Mouse (Mus musculus): Measurements from ENCODE around the gene Dlg2. TPM values are rescaled to one million over a fixed set of nuclear protein-coding genes. Genes with fewer than 3 reads are reported as not detected.

Gene Dlg2
- polyA plus RNA-seq, 1 experiment from 2014 or later = 15.5 TPM

DNA sequence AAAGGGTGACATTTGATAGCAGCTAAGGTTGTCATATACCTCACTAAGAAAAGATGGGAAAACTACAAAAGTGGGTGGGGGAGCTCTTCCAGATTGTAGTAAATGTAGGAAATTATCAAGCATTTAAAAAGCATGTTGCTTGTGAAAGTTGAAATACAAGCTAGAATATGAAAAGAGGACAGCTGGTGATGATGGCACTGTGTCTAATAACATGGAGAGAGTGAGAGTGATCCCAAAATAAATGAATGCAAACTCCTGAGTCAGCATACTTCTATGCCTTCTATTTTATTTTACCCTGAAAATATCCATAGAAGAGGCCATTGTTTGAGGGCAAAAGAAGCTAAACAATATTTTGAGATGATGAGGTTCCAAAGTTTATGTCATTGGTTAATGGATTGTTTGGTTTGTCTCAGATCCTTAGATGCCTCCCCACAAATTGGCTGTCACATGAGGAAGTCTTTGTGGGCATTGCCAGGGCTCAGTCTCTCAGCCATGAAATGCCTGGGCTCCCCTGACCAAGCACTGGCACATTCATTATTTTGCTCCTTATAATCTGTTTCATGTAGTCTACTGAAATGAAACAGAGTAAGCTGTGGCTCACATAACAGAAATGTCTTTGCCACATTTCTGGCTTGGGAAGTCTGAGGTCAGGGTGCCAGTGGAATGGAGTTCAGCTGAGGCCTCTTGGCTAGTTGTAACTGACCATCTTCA, 1276.8 kb downstream of the Dlg2 start:
- no peak overlapping the region for H3K9ac ChIP-seq
- H3K4me1 ChIP-seq = no peaks in the 10 kb centered on the region
- H3K36me3 ChIP-seq = no peaks in the 10 kb centered on the region
- H3K4me2 ChIP-seq = no peak overlapping the region
- ATAC-seq (ENCODE audit: insufficient number of reproducible peaks, insufficient read depth, low FRiP score, low TSS enrichment, low read depth) = no peak
- no peak overlapping the region for H3K27ac ChIP-seq
- H3K4me3 ChIP-seq = no peak overlapping the region
- H3K9me3 ChIP-seq = no peaks in the 10 kb centered on the region
- no peaks in the 10 kb centered on the region for H3K27me3 ChIP-seq

DNA sequence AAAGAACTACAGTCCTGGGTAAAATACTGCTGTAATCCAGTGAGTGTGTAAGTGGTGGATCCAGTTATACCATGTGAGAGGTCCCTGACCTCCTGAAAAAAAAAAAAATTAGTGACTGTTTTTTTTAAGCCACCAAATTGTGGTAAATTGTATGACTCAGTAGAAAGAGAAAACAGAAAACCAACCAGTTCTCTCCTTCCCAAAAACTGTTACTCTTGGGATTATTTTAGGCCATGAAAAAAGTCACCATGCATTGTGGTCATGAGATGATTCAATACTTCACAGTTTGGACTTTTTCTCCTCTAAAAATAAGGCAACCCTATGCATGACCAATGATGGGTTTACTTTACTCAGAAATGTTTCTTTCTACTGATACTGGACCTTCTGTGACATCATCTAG, 1291.2 kb downstream of the Dlg2 start:
- Histone ChIP-seq H3K9ac (no peak overlapping the region), H3K36me3 (no peaks in the 10 kb centered on the region), H3K27me3 (no peaks in the 10 kb centered on the region), H3K27ac (no peak overlapping the region), H3K4me1 (no peaks in the 10 kb centered on the region), H3K4me2 (no peak overlapping the region), H3K4me3 (no peak overlapping the region), H3K9me3 (no peaks in the 10 kb centered on the region)
- no peak for ATAC-seq (ENCODE audit: insufficient number of reproducible peaks, insufficient read depth, low FRiP score, low TSS enrichment, low read depth)

- no peak for ATAC-seq (ENCODE audit: insufficient number of reproducible peaks, insufficient read depth, low FRiP score, low TSS enrichment, low read depth)
- no peak overlapping the region for H3K27ac ChIP-seq
- H3K9me3 ChIP-seq = no peaks in the 10 kb centered on the region
- H3K4me1 ChIP-seq = no peaks in the 10 kb centered on the region
- H3K4me3 ChIP-seq = no peak overlapping the region
- H3K4me2 ChIP-seq = no peak overlapping the region
- no peak overlapping the region for H3K9ac ChIP-seq
- no peaks in the 10 kb centered on the region for H3K27me3 ChIP-seq
- H3K36me3 ChIP-seq = no peaks in the 10 kb centered on the region
These were observed 1302.2 kb downstream of the Dlg2 start for GRCm38 (mm10) chr7:91778673-91779072.

GRCm38 (mm10) chr7:91784617-91785016, 1308.1 kb downstream of the Dlg2 start:
- Histone ChIP-seq H3K36me3 (no peaks in the 10 kb centered on the region), H3K4me3 (no peak overlapping the region), H3K9me3 (no peaks in the 10 kb centered on the region), H3K9ac (no peak overlapping the region), H3K4me2 (no peak overlapping the region), H3K27me3 (no peaks in the 10 kb centered on the region), H3K4me1 (peaks cover 4% of the 10 kb centered on the region; the same call in 1 of the 2 replicates), H3K27ac (peak overlapping the region; percentile 48)
- 69% methylated on average over 2 of the region's 2 CpGs for WGBS
- ATAC-seq (ENCODE audit: insufficient number of reproducible peaks, insufficient read depth, low FRiP score, low TSS enrichment, low read depth) = no peak

DNA sequence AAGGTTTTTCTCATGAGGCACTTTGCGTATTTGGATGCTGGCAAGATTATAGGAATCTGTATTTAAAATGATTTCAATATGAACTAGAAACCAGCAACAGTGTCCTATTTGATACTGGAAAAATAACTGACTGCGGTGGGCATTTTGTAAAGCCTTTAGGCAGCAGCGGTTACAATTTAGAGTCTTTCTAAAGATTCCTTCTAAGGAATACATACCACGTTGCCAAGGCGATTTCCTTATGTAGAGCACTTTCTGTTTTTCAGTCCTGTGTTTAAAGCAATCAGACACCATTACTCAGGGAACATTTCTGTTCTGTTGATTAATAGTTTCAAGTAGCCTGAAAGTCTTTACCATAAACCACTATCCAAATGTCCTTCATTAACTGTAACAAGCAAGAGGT, 1309.0 kb downstream of the Dlg2 start:
- WGBS = 50% methylated on average over 5 of the region's 5 CpGs
- Histone ChIP-seq H3K27me3 (no peaks in the 10 kb centered on the region), H3K4me2 (no peak overlapping the region), H3K27ac (peak overlapping the region; percentile 80), H3K9me3 (no peaks in the 10 kb centered on the region), H3K36me3 (no peaks in the 10 kb centered on the region), H3K4me3 (no peak overlapping the region), H3K4me1 (peaks cover 4% of the 10 kb centered on the region; the same call in 1 of the 2 replicates), H3K9ac (no peak overlapping the region)
- ATAC-seq (ENCODE audit: insufficient number of reproducible peaks, insufficient read depth, low FRiP score, low TSS enrichment, low read depth) = no peak

DNA sequence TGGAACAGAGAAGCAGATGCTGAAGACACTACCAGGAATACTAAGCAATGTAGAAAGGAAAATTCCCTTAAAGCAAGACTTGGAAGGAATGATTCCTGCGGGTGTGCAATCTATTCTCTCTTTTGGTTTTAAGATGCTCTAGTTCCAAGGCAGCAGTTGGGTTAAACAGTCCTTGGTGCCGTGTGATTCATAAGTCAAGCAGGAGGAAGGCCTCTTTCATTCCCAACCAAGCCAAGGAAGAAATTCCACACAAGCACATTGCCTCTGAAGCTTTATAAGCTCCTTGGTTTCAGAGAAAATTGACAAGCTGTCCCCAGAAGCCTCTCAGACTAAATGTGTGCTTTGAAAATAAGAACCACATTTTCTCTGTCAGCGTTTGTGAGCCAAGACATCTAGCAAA, 1309.4 kb downstream of the Dlg2 start:
- Histone ChIP-seq H3K36me3 (no peaks in the 10 kb centered on the region), H3K4me1 (peaks cover 4% of the 10 kb centered on the region; the same call in 1 of the 2 replicates), H3K27ac (peak overlapping the region; percentile 80), H3K9me3 (no peaks in the 10 kb centered on the region), H3K9ac (no peak overlapping the region), H3K27me3 (no peaks in the 10 kb centered on the region), H3K4me2 (no peak overlapping the region), H3K4me3 (no peak overlapping the region)
- 47% methylated on average over 3 of the region's 3 CpGs for WGBS
- no peak for ATAC-seq (ENCODE audit: insufficient number of reproducible peaks, insufficient read depth, low FRiP score, low TSS enrichment, low read depth)

- Histone ChIP-seq H3K27me3 (no peaks in the 10 kb centered on the region), H3K9ac (no peak overlapping the region), H3K4me3 (no peak overlapping the region), H3K27ac (no peak overlapping the region), H3K9me3 (no peaks in the 10 kb centered on the region), H3K36me3 (no peaks in the 10 kb centered on the region), H3K4me2 (no peak overlapping the region), H3K4me1 (no peaks in the 10 kb centered on the region)
- 74% methylated on average over 4 of the region's 4 CpGs for WGBS
- no peak for ATAC-seq (ENCODE audit: insufficient number of reproducible peaks, insufficient read depth, low FRiP score, low TSS enrichment, low read depth)
These were observed 1314.6 kb downstream of the Dlg2 start for GRCm38 (mm10) chr7:91790949-91791564.

- Histone ChIP-seq H3K4me2 (no peak overlapping the region), H3K4me1 (0 out of 2 replicates have a peak, but pooled peaks cover 4% of the 10 kb centered on the region), H3K9ac (no peak overlapping the region), H3K4me3 (no peak overlapping the region), H3K27ac (no peak overlapping the region), H3K36me3 (no peaks in the 10 kb centered on the region), H3K9me3 (no peaks in the 10 kb centered on the region), H3K27me3 (no peaks in the 10 kb centered on the region)
- ATAC-seq (ENCODE audit: insufficient number of reproducible peaks, insufficient read depth, low FRiP score, low TSS enrichment, low read depth) = no peak
- WGBS = 33% methylated on average over 4 of the region's 4 CpGs
These were observed 1330.2 kb downstream of the Dlg2 start for GRCm38 (mm10) chr7:91806632-91807031.

DNA sequence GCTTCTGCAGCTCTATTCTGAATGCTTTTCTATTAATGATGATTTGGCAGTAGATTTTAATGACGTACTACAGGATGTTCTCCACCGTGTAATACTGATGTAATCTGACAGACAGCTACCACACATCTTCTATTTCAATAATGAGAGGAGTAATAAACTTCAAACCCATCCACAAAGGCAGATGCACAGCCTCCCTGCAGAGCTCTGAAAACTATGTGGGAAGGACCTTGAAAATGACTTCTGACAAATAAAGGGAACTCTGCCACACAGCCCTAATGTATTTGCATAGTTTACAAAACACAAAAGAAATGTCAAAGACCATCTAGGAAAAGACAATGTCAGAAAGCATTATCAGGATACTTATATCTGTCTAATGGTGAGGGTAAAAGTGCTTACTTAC, 1334.3 kb downstream of the Dlg2 start:
- no peak overlapping the region for H3K4me3 ChIP-seq
- H3K4me1 ChIP-seq = 0 out of 2 replicates have a peak, but pooled peaks cover 4% of the 10 kb centered on the region
- H3K36me3 ChIP-seq = no peaks in the 10 kb centered on the region
- no peak overlapping the region for H3K27ac ChIP-seq
- H3K9me3 ChIP-seq = no peaks in the 10 kb centered on the region
- H3K27me3 ChIP-seq = no peaks in the 10 kb centered on the region
- no peak overlapping the region for H3K9ac ChIP-seq
- 59% methylated on average over 2 of the region's 2 CpGs for WGBS
- ATAC-seq (ENCODE audit: insufficient number of reproducible peaks, insufficient read depth, low FRiP score, low TSS enrichment, low read depth) = no peak
- no peak overlapping the region for H3K4me2 ChIP-seq

DNA sequence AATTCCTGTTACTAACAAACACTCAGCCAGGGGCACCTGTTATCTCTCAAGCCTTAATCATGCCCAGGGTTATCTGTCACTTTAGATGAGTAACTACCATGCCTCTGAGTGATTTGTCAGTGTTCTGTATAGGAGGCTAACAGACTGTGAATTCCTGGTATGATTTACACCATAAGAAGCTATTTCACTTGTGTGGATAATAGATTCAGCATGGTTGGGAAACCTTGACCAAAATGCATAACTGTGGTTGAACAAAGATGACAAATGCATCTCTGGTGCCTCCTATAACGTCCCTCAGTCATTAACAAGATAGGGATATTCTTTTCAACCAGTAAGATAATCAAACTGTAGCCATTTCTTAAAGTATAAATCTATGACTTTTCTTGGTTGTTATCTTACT, 1341.5 kb downstream of the Dlg2 start:
- Histone ChIP-seq H3K4me3 (no peak overlapping the region), H3K27me3 (no peaks in the 10 kb centered on the region), H3K9me3 (no peaks in the 10 kb centered on the region), H3K36me3 (no peaks in the 10 kb centered on the region), H3K9ac (no peak overlapping the region), H3K4me1 (no peaks in the 10 kb centered on the region), H3K4me2 (no peak overlapping the region), H3K27ac (no peak overlapping the region)
- ATAC-seq (ENCODE audit: insufficient number of reproducible peaks, insufficient read depth, low FRiP score, low TSS enrichment, low read depth) = no peak
- WGBS = 34% methylated on average over 1 of the region's 1 CpGs

DNA sequence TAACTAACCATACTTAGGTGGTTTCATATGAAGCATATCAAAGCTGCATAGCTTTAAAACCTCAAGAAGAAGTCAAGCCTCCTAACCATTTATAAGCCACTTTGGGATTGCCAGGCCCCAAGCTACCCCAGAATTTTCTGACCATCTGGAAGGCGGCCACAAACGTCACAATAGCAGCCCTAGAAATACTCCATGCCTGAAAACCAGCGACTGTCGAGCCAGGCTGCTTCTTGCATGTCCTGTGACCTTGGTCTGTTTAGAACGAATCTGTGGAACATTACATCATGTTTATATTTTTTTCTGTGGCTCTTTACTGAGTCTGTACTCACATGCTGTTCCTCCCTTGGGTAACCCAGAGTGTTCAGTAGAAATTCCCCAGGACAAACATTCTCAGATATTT, 1355.7 kb downstream of the Dlg2 start:
- no peak overlapping the region for H3K4me3 ChIP-seq
- H3K9me3 ChIP-seq = no peaks in the 10 kb centered on the region
- no peak overlapping the region for H3K9ac ChIP-seq
- no peaks in the 10 kb centered on the region for H3K36me3 ChIP-seq
- 63% methylated on average over 5 of the region's 5 CpGs for WGBS
- no peak overlapping the region for H3K27ac ChIP-seq
- no peak for ATAC-seq (ENCODE audit: insufficient number of reproducible peaks, insufficient read depth, low FRiP score, low TSS enrichment, low read depth)
- H3K4me1 ChIP-seq = no peaks in the 10 kb centered on the region
- no peak overlapping the region for H3K4me2 ChIP-seq
- H3K27me3 ChIP-seq = no peaks in the 10 kb centered on the region

GRCm38 (mm10) chr7:91845723-91846122, 1369.3 kb downstream of the Dlg2 start:
- no peak overlapping the region for H3K4me2 ChIP-seq
- 18% methylated on average over 1 of the region's 1 CpGs for WGBS
- H3K4me3 ChIP-seq = no peak overlapping the region
- H3K27me3 ChIP-seq = no peaks in the 10 kb centered on the region
- ATAC-seq (ENCODE audit: insufficient number of reproducible peaks, insufficient read depth, low FRiP score, low TSS enrichment, low read depth) = no peak
- no peak overlapping the region for H3K27ac ChIP-seq
- no peaks in the 10 kb centered on the region for H3K9me3 ChIP-seq
- H3K9ac ChIP-seq = no peak overlapping the region
- H3K36me3 ChIP-seq = no peaks in the 10 kb centered on the region
- H3K4me1 ChIP-seq = 0 out of 2 replicates have a peak, but pooled peaks cover 4% of the 10 kb centered on the region

Data from embryonic facial prominence, embryonic 13.5 days (tissue).